Mouse (Mus musculus) heart, adult 10 weeks (tissue): ENCODE data around the gene Ift27. TPM values are rescaled to one million over a fixed set of nuclear protein-coding genes. Genes with fewer than 3 reads are reported as not detected.

Source experiments
- polyA plus RNA-seq: library from polyadenylated mRNA; stranded (reverse); fragments of 350-450 nt; fragmentation: Illumina TruSeq; extraction: RNeasy Lipid Tissue Mini Kit (QIAGEN cat#74804); gene quantifications from one replicate; pipeline ENCODE4 v1.2.3, GENCODE M21; 2014; ENCODE audit warnings: low read depth, low replicate concordance

Ift27 gene
- polyA plus RNA-seq: 13.9 TPM

DNA sequence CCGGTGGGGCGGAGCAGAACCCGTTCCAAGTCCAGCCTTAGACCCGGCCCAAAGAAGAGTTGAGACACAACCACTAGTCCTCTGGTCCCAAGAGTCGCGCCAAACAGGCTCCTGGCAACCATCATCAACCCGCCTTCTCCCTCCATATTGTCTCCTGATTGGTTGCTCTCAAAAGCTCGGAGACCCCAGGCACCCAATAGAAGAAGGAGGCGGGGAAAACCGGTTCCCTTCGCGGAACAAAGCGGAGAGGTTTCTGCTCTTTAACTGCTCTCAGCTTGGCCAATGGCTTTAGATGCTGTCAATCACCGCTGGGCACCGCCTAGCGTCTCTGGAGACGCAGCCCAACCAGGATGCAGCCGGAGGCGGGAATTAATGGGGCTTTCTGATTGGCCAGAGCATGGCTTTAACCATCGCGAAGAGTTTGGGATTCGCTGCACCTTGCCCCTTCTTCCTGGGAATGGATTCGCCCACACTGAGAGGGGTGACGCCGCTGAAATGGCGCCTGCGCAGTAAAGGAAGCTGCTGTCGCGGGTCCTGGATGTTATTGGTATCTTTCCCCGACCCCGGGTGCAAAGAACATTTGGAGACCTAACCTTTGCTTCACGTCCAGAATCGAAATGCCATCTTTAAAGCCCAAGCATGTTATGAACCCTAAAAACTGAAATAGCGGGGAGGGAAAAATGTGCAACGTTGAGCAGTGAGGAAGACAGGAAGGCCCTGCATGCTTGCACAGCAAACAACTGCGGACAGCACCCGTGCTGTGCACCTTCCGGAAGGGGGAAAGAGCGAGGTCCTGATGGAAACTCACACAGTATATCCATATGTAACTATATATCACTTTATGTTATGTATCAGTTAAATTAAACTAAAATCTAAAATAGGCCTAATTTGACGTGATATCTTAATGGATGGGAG lies at the start of gene Ift27:
Ift27 (minus strand) TSS at position 136 of the 915 bp plus-strand sequence.

DNA sequence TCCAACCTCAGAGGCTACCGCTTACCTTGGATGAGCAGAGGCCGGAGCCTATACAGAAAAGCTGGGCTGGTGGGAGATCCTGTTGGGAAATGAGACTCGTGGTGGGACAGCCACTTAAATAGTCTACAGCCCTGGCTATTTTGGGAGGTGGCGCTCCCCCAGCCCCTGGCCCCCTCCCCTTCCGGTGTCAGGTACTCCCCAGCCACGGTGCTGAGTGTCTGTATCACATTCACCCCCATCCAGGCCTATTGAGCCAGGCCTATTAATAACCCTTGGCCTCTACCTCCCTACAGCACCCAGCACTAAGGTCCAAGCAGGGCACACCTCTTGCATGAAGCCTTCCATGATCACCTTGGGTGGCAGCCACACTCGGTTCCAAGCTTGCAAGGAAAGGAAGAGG lies 32.4 kb upstream of the Ift27 start, which contains the start of gene Pvalb:
Pvalb (minus strand) TSS at position 89 of the 400 bp plus-strand sequence.

DNA sequence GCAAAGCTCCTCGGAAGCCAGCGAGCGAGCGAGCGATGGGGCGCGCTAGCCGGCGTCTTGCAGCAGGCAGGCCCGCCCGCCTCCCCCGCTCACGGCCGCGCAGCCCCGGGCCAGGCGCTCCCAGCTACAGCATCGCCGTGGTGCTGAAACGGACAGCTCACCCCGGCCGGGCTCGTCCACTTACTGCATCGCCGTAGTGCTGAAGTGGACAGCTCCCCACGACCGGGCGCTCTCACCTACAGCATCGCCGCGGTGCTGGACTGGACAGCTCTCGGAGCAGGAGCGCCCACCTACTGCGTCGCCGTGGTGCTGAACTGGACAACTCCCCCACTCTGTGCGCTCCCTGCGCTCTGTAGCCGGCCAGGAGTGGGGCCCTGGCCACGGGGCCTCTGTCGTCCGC lies 54.2 kb downstream of the Ift27 start, which contains the start of gene Cacng2:
Cacng2 (minus strand) TSS at position 325 of the 400 bp plus-strand sequence.

Other genes starting within 250 kb of the Ift27 start
- 377 TPM for gene Txn2, start 245.1 kb downstream of the Ift27 start, polyA plus RNA-seq
- 0.79 TPM for gene Foxred2, start 217.4 kb downstream of the Ift27 start, polyA plus RNA-seq
- 70.0 TPM for gene Eif3d, start 203.3 kb downstream of the Ift27 start, polyA plus RNA-seq
- gene Cacng2, start 54.1 kb downstream of the Ift27 start, polyA plus RNA-seq: not detected
- gene Pvalb, start 32.3 kb upstream of the Ift27 start, polyA plus RNA-seq: 1.9 TPM
- 3.0 TPM for gene Ncf4, start 70.7 kb upstream of the Ift27 start, polyA plus RNA-seq
- gene Csf2rb2, start 131.6 kb upstream of the Ift27 start, polyA plus RNA-seq: 0.73 TPM
- gene Csf2rb, start 151.6 kb upstream of the Ift27 start, polyA plus RNA-seq: 0.50 TPM
- gene Tex33, start 221.8 kb upstream of the Ift27 start, polyA plus RNA-seq: not detected
- gene Tst, start 231.8 kb upstream of the Ift27 start, polyA plus RNA-seq: 26.6 TPM
- gene Mpst, start 232.3 kb upstream of the Ift27 start, polyA plus RNA-seq: 56.8 TPM